Mouse (Mus musculus): ENCODE results near the gene Sgpp1. TPM values are rescaled to one million over a fixed set of nuclear protein-coding genes. Genes with fewer than 3 reads are reported as not detected.

The Sgpp1 gene
- total and polyA plus RNA-seq, 2 experiments from 2014 or later: 10.4 to 28.4 TPM

DNA sequence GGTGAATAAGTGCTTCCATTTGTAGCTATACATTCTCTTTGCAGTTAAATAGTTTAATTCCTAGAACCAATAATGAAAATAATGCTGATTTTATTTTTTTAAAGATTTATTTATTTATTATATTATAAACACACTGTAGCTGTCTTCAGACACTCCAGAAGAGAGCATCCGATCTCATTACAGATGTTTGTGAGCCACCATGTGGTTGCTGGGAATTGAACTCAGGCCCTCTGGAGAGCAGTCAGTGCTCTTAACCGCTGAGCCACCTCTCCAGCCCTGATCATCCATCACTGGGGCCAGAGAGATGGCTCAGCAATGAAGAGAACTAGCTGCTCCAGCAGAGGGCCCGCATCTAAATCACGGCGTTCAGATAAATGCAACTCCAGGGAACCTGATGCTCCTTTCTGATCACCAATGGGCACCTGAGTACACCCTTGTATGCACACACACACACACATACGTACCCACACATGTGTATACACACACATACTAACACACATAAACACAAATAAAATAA, 3.5 kb downstream of the Sgpp1 start:
- Histone ChIP-seq H3K9ac (replicated peaks; ENCODE audit: low read depth, low read length) (no peak overlapping the region), H3K9me3 (replicated peaks; ENCODE audit: control insufficient read depth, low read length) (no peaks in the 10 kb centered on the region), H3K4me1 (ENCODE audit: control insufficient read depth, insufficient read depth) (peaks cover 12% of the 10 kb centered on the region), H3K4me2 (ENCODE audit: low read depth, low read length) (no peak overlapping the region), H3K36me3 (replicated peaks; ENCODE audit: control insufficient read depth, insufficient read depth, low read length) (peaks cover 6% of the 10 kb centered on the region; the same call in 1 of the 2 replicates), H3K27ac (ENCODE audit: low read depth) (no peak overlapping the region), H3K27me3 (ENCODE audit: control insufficient read depth, insufficient read depth, low read length) (no peaks in the 10 kb centered on the region), H3K4me3 (ENCODE audit: low read depth, low read length) (no peak overlapping the region)
- ATAC-seq (ENCODE audit: insufficient read depth, low read depth): no peak
- WGBS: 71% methylated on average over 6 of the region's 6 CpGs
- TF ChIP-seq CTCF (IDR thresholded peaks at IDR 0.05; ENCODE audit: low read depth) (no peak), EP300 (IDR thresholded peaks at IDR 0.05; ENCODE audit: low read depth) (no peak)
- DNase-seq (ENCODE audit: low spot score): no peak

DNA sequence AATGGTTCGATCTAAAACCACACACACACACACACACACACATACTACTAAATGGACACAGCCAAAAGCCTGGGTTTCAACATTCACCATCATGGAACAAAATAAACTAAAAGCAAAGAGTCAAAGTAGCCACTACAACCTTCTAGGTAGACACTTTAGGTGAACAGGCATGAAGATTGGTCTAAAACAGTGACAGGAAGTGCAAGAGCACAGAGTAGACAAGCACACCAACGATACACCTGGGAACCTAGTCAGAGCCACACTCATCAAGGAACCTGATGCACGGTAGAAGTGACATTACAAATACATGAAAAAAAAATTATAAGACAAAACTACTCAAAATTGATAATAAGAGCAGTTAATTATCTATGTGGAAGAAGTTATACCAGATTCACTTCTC, 4.0 kb downstream of the Sgpp1 start:
- TF ChIP-seq CTCF (IDR thresholded peaks at IDR 0.05; ENCODE audit: low read depth) (no peak), EP300 (IDR thresholded peaks at IDR 0.05; ENCODE audit: low read depth) (no peak)
- no peak overlapping the region for H3K9ac ChIP-seq (replicated peaks; ENCODE audit: low read depth, low read length)
- H3K27me3 ChIP-seq (ENCODE audit: control insufficient read depth, insufficient read depth, low read length): no peaks in the 10 kb centered on the region
- peaks cover 6% of the 10 kb centered on the region; the same call in 1 of the 2 replicates for H3K36me3 ChIP-seq (replicated peaks; ENCODE audit: control insufficient read depth, insufficient read depth, low read length)
- no peak for DNase-seq (ENCODE audit: low spot score)
- WGBS: 81% methylated on average over 3 of the region's 3 CpGs
- peaks cover 12% of the 10 kb centered on the region for H3K4me1 ChIP-seq (ENCODE audit: control insufficient read depth, insufficient read depth)
- H3K27ac ChIP-seq (ENCODE audit: low read depth): no peak overlapping the region
- no peak overlapping the region for H3K4me2 ChIP-seq (ENCODE audit: low read depth, low read length)
- no peak for ATAC-seq (ENCODE audit: insufficient read depth, low read depth)
- H3K9me3 ChIP-seq (replicated peaks; ENCODE audit: control insufficient read depth, low read length): no peaks in the 10 kb centered on the region
- no peak overlapping the region for H3K4me3 ChIP-seq (ENCODE audit: low read depth, low read length)

DNA sequence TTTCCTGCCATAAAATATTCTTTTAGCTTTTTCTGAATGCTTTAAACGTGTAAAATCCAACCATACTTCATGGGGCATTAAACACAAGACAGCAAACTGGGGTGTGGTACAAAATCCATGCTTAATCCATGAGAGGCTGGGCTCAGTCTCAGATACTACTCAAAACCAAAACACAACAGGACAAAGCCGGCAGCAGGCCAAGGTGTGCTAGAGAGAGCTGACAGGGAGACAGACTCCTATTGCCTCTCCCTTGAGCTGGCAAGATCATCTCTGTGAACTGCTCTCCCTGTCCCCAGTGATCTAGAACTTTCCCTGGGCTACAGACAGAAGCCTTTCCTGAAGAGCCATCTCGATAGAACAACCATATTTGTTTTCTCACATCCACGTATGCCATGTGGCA, 5.1 kb downstream of the Sgpp1 start:
- Histone ChIP-seq H3K27me3 (ENCODE audit: control insufficient read depth, insufficient read depth, low read length) (no peaks in the 10 kb centered on the region), H3K27ac (ENCODE audit: low read depth) (0 out of 2 replicates have a peak overlapping the region, but pooled peaks have one; percentile 25), H3K4me1 (ENCODE audit: control insufficient read depth, insufficient read depth) (peaks cover 9% of the 10 kb centered on the region; the same call in 1 of the 2 replicates), H3K36me3 (replicated peaks; ENCODE audit: control insufficient read depth, insufficient read depth, low read length) (peaks cover 6% of the 10 kb centered on the region; the same call in 1 of the 2 replicates), H3K4me2 (ENCODE audit: low read depth, low read length) (no peak overlapping the region), H3K9me3 (replicated peaks; ENCODE audit: control insufficient read depth, low read length) (no peaks in the 10 kb centered on the region), H3K9ac (replicated peaks; ENCODE audit: low read depth, low read length) (no peak overlapping the region), H3K4me3 (ENCODE audit: low read depth, low read length) (no peak overlapping the region)
- ATAC-seq (ENCODE audit: insufficient read depth, low read depth): no peak
- 63% methylated on average over 4 of the region's 4 CpGs for WGBS
- no peak for DNase-seq (ENCODE audit: low spot score)
- TF ChIP-seq EP300 (IDR thresholded peaks at IDR 0.05; ENCODE audit: low read depth) (no peak), CTCF (IDR thresholded peaks at IDR 0.05; ENCODE audit: low read depth) (no peak)

DNA sequence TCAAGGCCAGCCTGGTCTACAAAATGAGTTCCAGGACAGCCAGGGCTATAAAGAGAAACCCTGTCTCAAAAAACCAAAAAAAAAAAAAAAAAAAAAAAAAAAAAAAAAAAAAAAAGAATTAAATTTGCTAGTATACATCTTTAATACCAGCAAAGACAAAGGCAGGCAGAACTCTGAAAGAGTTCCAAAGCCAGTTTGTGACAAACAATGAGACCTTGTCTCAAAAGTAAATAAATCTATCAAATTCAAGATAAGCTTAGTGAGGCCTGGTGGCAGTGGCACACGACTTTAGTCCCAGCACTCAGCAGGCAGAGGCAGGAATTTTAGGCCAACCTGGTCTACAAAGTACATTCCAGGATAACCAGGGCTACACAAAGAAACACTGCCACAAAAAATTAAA, 5.7 kb downstream of the Sgpp1 start:
- no peaks in the 10 kb centered on the region for H3K9me3 ChIP-seq (replicated peaks; ENCODE audit: control insufficient read depth, low read length)
- H3K4me2 ChIP-seq (ENCODE audit: low read depth, low read length): no peak overlapping the region
- WGBS: 37% methylated on average over 1 of the region's 1 CpGs
- peaks cover 9% of the 10 kb centered on the region; the same call in 1 of the 2 replicates for H3K4me1 ChIP-seq (ENCODE audit: control insufficient read depth, insufficient read depth)
- DNase-seq (ENCODE audit: low spot score): no peak
- no peak for TF ChIP-seq EP300 (IDR thresholded peaks at IDR 0.05; ENCODE audit: low read depth)
- TF ChIP-seq CTCF (IDR thresholded peaks at IDR 0.05; ENCODE audit: low read depth): no peak
- no peak overlapping the region for H3K27ac ChIP-seq (ENCODE audit: low read depth)
- H3K27me3 ChIP-seq (ENCODE audit: control insufficient read depth, insufficient read depth, low read length): no peaks in the 10 kb centered on the region
- ATAC-seq (ENCODE audit: insufficient read depth, low read depth): no peak
- H3K36me3 ChIP-seq (replicated peaks; ENCODE audit: control insufficient read depth, insufficient read depth, low read length): peaks cover 6% of the 10 kb centered on the region; the same call in 1 of the 2 replicates
- no peak overlapping the region for H3K4me3 ChIP-seq (ENCODE audit: low read depth, low read length)
- H3K9ac ChIP-seq (replicated peaks; ENCODE audit: low read depth, low read length): no peak overlapping the region

DNA sequence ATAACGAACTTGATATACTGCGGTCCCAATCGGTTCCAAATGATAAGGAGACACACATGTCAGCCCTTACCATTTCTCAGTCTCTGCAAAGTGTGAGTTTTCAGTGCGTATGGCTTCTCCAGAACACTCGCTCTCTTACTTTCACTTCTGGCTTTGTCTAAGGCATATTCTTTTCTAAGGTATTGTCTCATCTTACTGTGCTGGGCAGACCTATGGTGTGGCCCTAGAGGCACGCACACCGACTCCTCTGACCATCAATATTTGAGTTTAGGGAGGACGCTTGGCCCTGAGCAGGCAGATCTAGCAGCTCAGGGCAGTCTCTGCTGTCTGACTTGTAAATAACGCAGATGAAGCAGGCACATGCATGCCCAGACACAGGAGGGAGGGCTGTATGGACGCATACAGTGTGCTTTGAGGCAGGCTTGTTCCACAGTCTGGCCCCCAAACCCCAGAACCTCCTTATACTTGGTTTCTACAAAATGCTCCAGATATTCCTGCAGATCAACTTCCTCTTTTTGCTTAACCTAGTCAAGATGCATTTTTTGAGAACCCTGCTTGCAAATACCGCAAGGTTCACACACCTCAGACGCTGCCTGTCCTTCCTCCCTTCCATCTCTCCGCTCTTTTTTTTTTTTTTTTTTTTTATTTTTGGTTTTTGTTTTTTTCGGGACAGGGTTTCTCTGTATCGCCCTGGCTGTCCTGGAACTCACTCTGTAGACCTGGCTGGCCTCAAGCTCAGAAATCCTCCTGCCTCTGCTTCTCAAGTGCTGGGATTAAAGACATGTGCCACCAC, 8.0 kb downstream of the Sgpp1 start:
- peak overlapping the region; percentile 23; the same call in 1 of the 2 replicates for H3K4me2 ChIP-seq (ENCODE audit: low read depth, low read length)

More for the DNA sequence above, 8.0 kb downstream of the Sgpp1 start:
- Histone ChIP-seq H3K9ac (replicated peaks; ENCODE audit: low read depth, low read length) (no peak overlapping the region), H3K27ac (ENCODE audit: low read depth) (no peak overlapping the region), H3K4me3 (ENCODE audit: low read depth, low read length) (no peak overlapping the region), H3K4me1 (ENCODE audit: control insufficient read depth, insufficient read depth) (no peaks in the 10 kb centered on the region; the same call in 1 of the 2 replicates), H3K9me3 (replicated peaks; ENCODE audit: control insufficient read depth, low read length) (no peaks in the 10 kb centered on the region), H3K36me3 (replicated peaks; ENCODE audit: control insufficient read depth, insufficient read depth, low read length) (peaks cover 6% of the 10 kb centered on the region; the same call in 1 of the 2 replicates), H3K27me3 (ENCODE audit: control insufficient read depth, insufficient read depth, low read length) (no peaks in the 10 kb centered on the region)
- no peak for DNase-seq (ENCODE audit: low spot score)
- 88% methylated on average over 15 of the region's 15 CpGs for WGBS
- TF ChIP-seq CTCF (IDR thresholded peaks at IDR 0.05; ENCODE audit: low read depth) (no peak), EP300 (IDR thresholded peaks at IDR 0.05; ENCODE audit: low read depth) (no peak)
- ATAC-seq (ENCODE audit: insufficient read depth, low read depth): no peak

Measured in heart, postnatal 0 days (tissue).